Mouse (Mus musculus) ES-Bruce4 (cell line): ENCODE results near the gene Tcte2. TPM values are rescaled to one million over a fixed set of nuclear protein-coding genes. Genes with fewer than 3 reads are reported as not detected.

Experiments
- H3K27ac ChIP-seq: 2 replicates; pipeline ENCODE4 v1.5.1; 2012; ENCODE audit warnings: low read length, inconsistent platforms; ENCODE audit not compliant: insufficient read depth
- H3K27me3 ChIP-seq: 2 replicates; pipeline ENCODE4 v1.6.1; 2012; ENCODE audit warnings: mild to moderate bottlenecking, low read length, inconsistent platforms; ENCODE audit not compliant: control insufficient read depth, poor library complexity, insufficient read depth, severe bottlenecking
- H3K36me3 ChIP-seq: 2 replicates; pipeline ENCODE4 v1.6.1; 2012; ENCODE audit warnings: inconsistent platforms, mild to moderate bottlenecking, low read length, moderate library complexity; ENCODE audit not compliant: control insufficient read depth, poor library complexity, insufficient read depth, severe bottlenecking
- H3K4me1 ChIP-seq: one replicate; pipeline ENCODE4 v1.8.1; 2011; ENCODE audit warnings: low read length; ENCODE audit not compliant: control insufficient read depth, insufficient read depth
- H3K4me3 ChIP-seq: 2 replicates; pipeline ENCODE4 v1.5.1; 2011; ENCODE audit warnings: low read depth, mild to moderate bottlenecking, low read length
- H3K9ac ChIP-seq: 2 replicates; pipeline ENCODE4 v1.6.1; 2012; ENCODE audit warnings: low read depth, mild to moderate bottlenecking, inconsistent platforms; ENCODE audit not compliant: poor library complexity, severe bottlenecking
- H3K9me3 ChIP-seq: replicated peaks from 2 replicates; pipeline ENCODE4 v1.6.1; 2012; ENCODE audit warnings: mild to moderate bottlenecking, low read length, inconsistent platforms; ENCODE audit not compliant: control insufficient read depth, poor library complexity, insufficient read depth, severe bottlenecking
- CTCF ChIP-seq: IDR thresholded peaks from one replicate; pipeline ENCODE4 v1.8.1; 2011; ENCODE audit warnings: low read depth, low read length
- EP300 ChIP-seq: IDR thresholded peaks from 2 replicates; pipeline ENCODE4 v1.6.1; 2011; ENCODE audit warnings: low read depth, low read length; ENCODE audit not compliant: insufficient read depth
- POLR2A ChIP-seq: IDR thresholded peaks from one replicate; pipeline ENCODE4 v1.8.1; 2011; ENCODE audit warnings: low read length; ENCODE audit not compliant: insufficient read depth
- polyA plus RNA-seq: library from polyadenylated mRNA; stranded (reverse); fragments of >200 nt; gene quantifications from 2 replicates; pipeline ENCODE4 v1.2.4, GENCODE M21; 2011; ENCODE audit warnings: low read depth; ENCODE audit not compliant: missing spikeins, insufficient read depth, insufficient read length

The Tcte2 gene
- polyA plus RNA-seq, 1 experiment, result 8.2 TPM

- TF ChIP-seq POLR2A (peak; percentile 79), EP300 (peak; percentile 71; the same call in 1 of the 2 replicates), CTCF (no peak)
- H3K4me3 ChIP-seq, result peak overlapping the region; percentile 76
- no peaks in the 10 kb centered on the region for H3K27me3 ChIP-seq
- H3K4me1 ChIP-seq, result peaks cover 2% of the 10 kb centered on the region
- peak overlapping the region; percentile 99 for H3K27ac ChIP-seq
- no peaks in the 10 kb centered on the region for H3K36me3 ChIP-seq
- no peaks in the 10 kb centered on the region for H3K9me3 ChIP-seq
- peak overlapping the region; percentile 85 for H3K9ac ChIP-seq
These were observed 78.0 kb downstream of the Tcte2 start for GRCm38 (mm10) chr17:13683411-13684174.

DNA sequence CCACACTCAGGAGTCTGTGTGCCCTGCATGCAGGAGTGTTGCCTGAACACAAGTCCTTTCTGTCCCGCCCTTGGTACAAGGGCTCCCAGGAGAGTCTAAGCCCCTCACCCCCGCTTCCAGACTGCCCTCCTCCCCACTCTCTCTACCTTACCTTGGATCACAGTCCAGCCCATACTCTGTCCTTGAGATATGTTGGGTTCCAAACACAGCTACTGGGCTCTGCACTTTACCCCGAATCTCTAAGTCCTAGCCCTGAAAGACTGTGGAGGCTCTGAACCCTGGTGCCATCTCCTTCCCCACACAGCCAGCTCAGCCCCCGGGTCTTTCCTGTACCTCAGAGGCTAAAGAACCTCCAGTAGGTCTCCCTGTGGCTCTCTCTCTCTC lies 78.6 kb downstream of the Tcte2 start:
- TF ChIP-seq POLR2A (no peak), EP300 (no peak), CTCF (no peak)
- Histone ChIP-seq H3K9ac (peak overlapping the region; percentile 85), H3K9me3 (no peaks in the 10 kb centered on the region), H3K4me1 (peaks cover 2% of the 10 kb centered on the region), H3K36me3 (no peaks in the 10 kb centered on the region), H3K27me3 (no peaks in the 10 kb centered on the region), H3K27ac (peak overlapping the region; percentile 99), H3K4me3 (peak overlapping the region; percentile 76)

DNA sequence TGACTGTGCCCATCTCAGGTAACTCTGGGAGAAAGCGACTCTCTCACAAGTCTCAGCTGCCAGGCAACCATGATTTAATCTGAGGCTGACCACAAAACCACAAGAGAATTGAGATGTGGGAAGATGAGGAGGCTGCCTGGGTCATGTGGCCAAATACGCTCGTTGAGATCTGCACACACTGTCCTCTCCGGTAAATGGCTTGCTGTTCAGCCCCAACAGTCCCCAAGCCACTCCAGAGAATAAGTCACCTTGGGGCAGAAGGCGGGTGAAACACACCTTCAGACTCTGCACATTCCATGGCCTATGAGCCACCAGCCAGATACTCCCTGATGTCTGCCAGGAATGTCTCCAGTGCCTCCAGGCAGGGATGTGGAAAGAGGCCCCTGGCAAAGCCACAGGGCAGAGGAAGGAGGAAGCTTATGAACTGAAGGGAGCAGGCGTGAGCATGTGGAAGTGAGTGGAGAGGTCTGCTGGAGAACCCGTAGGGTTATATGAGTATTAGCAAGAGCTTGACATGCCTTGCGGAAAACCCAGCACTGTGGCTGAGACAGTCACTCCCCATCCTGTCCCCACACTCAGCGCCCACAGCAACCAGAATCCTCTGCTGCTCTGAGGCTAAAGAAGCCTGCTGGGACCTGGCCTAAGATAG lies 79.1 kb downstream of the Tcte2 start:
- Histone ChIP-seq H3K27ac (peak overlapping the region; percentile 99), H3K36me3 (no peaks in the 10 kb centered on the region), H3K27me3 (no peaks in the 10 kb centered on the region), H3K9me3 (no peaks in the 10 kb centered on the region), H3K4me1 (peaks cover 2% of the 10 kb centered on the region), H3K4me3 (peak overlapping the region; percentile 76), H3K9ac (peak overlapping the region; percentile 85)
- TF ChIP-seq EP300 (no peak), POLR2A (no peak), CTCF (no peak)

- H3K4me1 ChIP-seq, result peaks cover 2% of the 10 kb centered on the region
- peak overlapping the region; percentile 85; the same call in 1 of the 2 replicates for H3K9ac ChIP-seq
- H3K27ac ChIP-seq, result peak overlapping the region; percentile 99; the same call in 1 of the 2 replicates
- peak; percentile 60 for TF ChIP-seq CTCF
- no peak for TF ChIP-seq POLR2A
- H3K27me3 ChIP-seq, result no peaks in the 10 kb centered on the region
- peak overlapping the region; percentile 26 for H3K4me3 ChIP-seq
- H3K36me3 ChIP-seq, result no peaks in the 10 kb centered on the region
- no peaks in the 10 kb centered on the region for H3K9me3 ChIP-seq
These were observed 79.9 kb downstream of the Tcte2 start for GRCm38 (mm10) chr17:13681686-13682085.

GRCm38 (mm10) chr17:13681126-13681525 lies 80.5 kb downstream of the Tcte2 start:
- TF ChIP-seq CTCF, result no peak
- no peak for TF ChIP-seq EP300
- no peak for TF ChIP-seq POLR2A
- Histone ChIP-seq H3K9ac (no peak overlapping the region), H3K27me3 (no peaks in the 10 kb centered on the region), H3K9me3 (no peaks in the 10 kb centered on the region), H3K27ac (no peak overlapping the region), H3K4me1 (peaks cover 2% of the 10 kb centered on the region), H3K36me3 (no peaks in the 10 kb centered on the region), H3K4me3 (no peak overlapping the region)

- H3K4me1 ChIP-seq, result peaks cover 2% of the 10 kb centered on the region
- TF ChIP-seq EP300 (no peak), CTCF (no peak), POLR2A (no peak)
These were observed 81.3 kb downstream of the Tcte2 start for GRCm38 (mm10) chr17:13680318-13680717.

More at GRCm38 (mm10) chr17:13680318-13680717, 81.3 kb downstream of the Tcte2 start:
- Histone ChIP-seq H3K9ac (peak overlapping the region; percentile 6; the same call in 1 of the 2 replicates), H3K27ac (peak overlapping the region; percentile 45), H3K4me3 (peak overlapping the region; percentile 29; the same call in 1 of the 2 replicates), H3K27me3 (no peaks in the 10 kb centered on the region), H3K36me3 (no peaks in the 10 kb centered on the region), H3K9me3 (no peaks in the 10 kb centered on the region)
